Mouse (Mus musculus) cortical plate, adult 2 months (tissue): ENCODE measurements around the gene Med20. TPM values are rescaled to one million over a fixed set of nuclear protein-coding genes. Genes with fewer than 3 reads are reported as not detected.
A peak's percentile ranks its signal among the peaks of the same experiment; 100 is the strongest.

Experiments used
- H3K27ac ChIP-seq: fragments of 200-500 bp; 2 replicates; pipeline ENCODE4 v1.5.1; 2012; ENCODE audit warnings: low read length, control low read depth, inconsistent platforms; ENCODE audit not compliant: insufficient read depth
- H3K4me1 ChIP-seq: fragments of 200-500 bp; 2 replicates; pipeline ENCODE4 v1.6.1; 2011; ENCODE audit warnings: low read length; ENCODE audit not compliant: control insufficient read depth, insufficient read depth
- H3K4me3 ChIP-seq: fragments of 200-500 bp; 2 replicates; pipeline ENCODE4 v1.5.1; 2011; ENCODE audit warnings: mild to moderate bottlenecking, low read length, control low read depth; ENCODE audit not compliant: insufficient read depth
- CTCF ChIP-seq: fragments of 200-500 bp; IDR thresholded peaks from 2 replicates; pipeline ENCODE4 v1.5.1; 2011; ENCODE audit warnings: mild to moderate bottlenecking, control low read depth, low read length; ENCODE audit not compliant: insufficient read depth; ENCODE audit errors: extremely low read depth
- POLR2A ChIP-seq: fragments of 200-500 bp; IDR thresholded peaks from 2 replicates; pipeline ENCODE4 v1.6.1; 2011; ENCODE audit warnings: mild to moderate bottlenecking, low read length, control low read depth; ENCODE audit not compliant: insufficient read depth; ENCODE audit errors: extremely low read depth
- polyA plus RNA-seq: library from polyadenylated mRNA; depleted of rRNA; stranded (reverse); fragments of >200 nt; gene quantifications from 2 replicates; pipeline ENCODE4 v1.2.3, GENCODE M21; 2012; rRNA removed

The Med20 gene
- polyA plus RNA-seq, 1 experiment = 32.6 TPM

DNA sequence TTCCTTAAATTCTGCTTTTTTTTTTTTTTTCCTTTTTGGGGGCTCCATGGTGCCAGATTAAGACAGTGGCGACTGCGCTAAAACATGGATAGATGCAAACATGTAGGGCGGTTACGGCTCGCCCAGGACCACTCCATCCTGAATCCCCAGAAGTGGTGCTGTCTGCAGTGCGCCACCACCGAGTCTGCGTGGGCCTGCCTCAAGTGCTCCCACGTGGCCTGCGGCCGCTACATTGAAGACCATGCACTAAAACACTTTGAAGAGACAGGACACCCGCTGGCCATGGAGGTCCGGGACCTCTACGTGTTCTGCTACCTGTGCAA is 60.6 kb downstream of the Med20 start:
- no peak for TF ChIP-seq POLR2A
- Histone ChIP-seq H3K4me1 (peaks cover 4% of the 10 kb centered on the region), H3K4me3 (peak overlapping the region; percentile 39), H3K27ac (no peak overlapping the region)

DNA sequence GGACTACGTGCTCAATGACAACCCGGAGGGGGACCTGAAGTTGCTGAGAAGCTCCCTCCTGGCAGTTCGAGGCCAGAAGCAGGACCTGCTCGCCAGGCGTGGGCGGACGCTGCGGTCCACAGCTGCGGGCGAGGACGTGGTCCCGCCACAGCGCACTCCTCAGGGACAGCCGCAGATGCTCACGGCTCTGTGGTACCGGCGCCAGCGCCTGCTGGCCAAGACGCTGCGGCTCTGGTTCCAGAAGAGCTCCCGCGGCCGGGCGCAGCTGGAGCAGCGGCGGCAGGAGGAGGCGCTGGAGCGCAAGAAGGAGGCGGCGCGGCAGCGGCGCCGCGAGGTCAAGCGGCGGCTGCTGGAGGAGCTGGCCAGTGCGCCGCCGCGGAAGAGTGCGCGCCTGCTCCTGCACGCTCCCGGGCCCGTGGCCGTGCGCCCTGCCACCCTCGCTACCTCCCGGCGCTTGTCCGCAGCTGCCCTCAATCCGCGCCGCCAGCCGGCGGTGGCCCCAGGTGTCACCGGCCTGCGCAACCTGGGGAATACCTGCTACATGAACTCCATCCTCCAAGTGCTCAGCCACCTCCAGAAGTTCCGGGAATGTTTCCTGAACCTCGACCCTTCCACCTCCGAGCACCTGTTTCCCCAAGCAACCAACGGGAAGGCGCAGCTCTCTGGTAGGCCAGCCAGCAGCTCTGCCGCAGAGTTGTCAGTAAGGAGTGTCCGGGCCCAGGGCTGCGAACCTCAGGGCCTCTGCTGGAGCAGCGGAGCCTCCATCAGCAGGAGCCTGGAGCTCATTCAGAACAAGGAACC is 61.1 kb downstream of the Med20 start:
- no peak for TF ChIP-seq CTCF
- TF ChIP-seq POLR2A = 0 out of 2 replicates have a peak, but pooled peaks have one; percentile 11
- H3K4me1 ChIP-seq = peaks cover 4% of the 10 kb centered on the region
- peak overlapping the region; percentile 75 for H3K27ac ChIP-seq
- peak overlapping the region; percentile 39 for H3K4me3 ChIP-seq

Other genes starting within 250 kb of the Med20 start
- 45.1 and 47.7 TPM in 2 replicates for gene Mrps10, start 242.7 kb upstream of the Med20 start, polyA plus RNA-seq
- gene Guca1b, start 226.2 kb upstream of the Med20 start, polyA plus RNA-seq = 1.2 and 1.3 TPM in 2 replicates
- 0.21 and 0.47 TPM in 2 replicates for gene Guca1a, start 211.0 kb upstream of the Med20 start, polyA plus RNA-seq
- 0.25 and 0.28 TPM in 2 replicates for gene AI661453, start 175.0 kb upstream of the Med20 start, polyA plus RNA-seq
- gene 1700001C19Rik, start 174.2 kb upstream of the Med20 start, polyA plus RNA-seq = 0.21 and 0.33 TPM in 2 replicates
- 25.9 and 28.0 TPM in 2 replicates for gene Taf8, start 109.3 kb upstream of the Med20 start, polyA plus RNA-seq
- 31.3 and 32.5 TPM in 2 replicates for gene Ccnd3, start 106.5 kb upstream of the Med20 start, polyA plus RNA-seq
- 17.0 and 17.6 TPM in 2 replicates for gene Bysl, start 90 bp upstream of the Med20 start, polyA plus RNA-seq
- 1.9 and 2.9 TPM in 2 replicates for gene Gm20517, start within 50 bp of the Med20 start, polyA plus RNA-seq
- gene Usp49, start 19.1 kb downstream of the Med20 start, polyA plus RNA-seq = 12.4 and 12.5 TPM in 2 replicates
- 164 and 167 TPM in 2 replicates for gene Tomm6, start 76.8 kb downstream of the Med20 start, polyA plus RNA-seq
- 35.9 and 40.2 TPM in 2 replicates for gene Frs3, start 77.4 kb downstream of the Med20 start, polyA plus RNA-seq
- 5.8 and 6.7 TPM in 2 replicates for gene Gm21981, start 82.9 kb downstream of the Med20 start, polyA plus RNA-seq
- 0.59 and 1.3 TPM in 2 replicates for gene Prickle4, start 83.2 kb downstream of the Med20 start, polyA plus RNA-seq
- not detected in 2 replicates for gene Pgc, start 115.3 kb downstream of the Med20 start, polyA plus RNA-seq
- gene Tfeb, start 125.4 kb downstream of the Med20 start, polyA plus RNA-seq = 11.1 and 11.4 TPM in 2 replicates
- 1.5 and 2.1 TPM in 2 replicates for gene Mdfi, start 223.1 kb downstream of the Med20 start, polyA plus RNA-seq